Mouse (Mus musculus) liver, embryonic 11.5 days (tissue): ENCODE data around the gene Pgbd1. TPM values are rescaled to one million over a fixed set of nuclear protein-coding genes. Genes with fewer than 3 reads are reported as not detected.
A peak's percentile ranks its signal among the peaks of the same experiment; 100 is the strongest.

Experiments used
- ATAC-seq: fragments of 200-750 bp; cut with Nextera tagmentation; replicated peaks from 2 replicates; pipeline ENCODE4 v1.8.0; 2017; ENCODE audit warnings: moderate number of reproducible peaks, mild to moderate bottlenecking, moderate TSS enrichment, moderate library complexity; ENCODE audit not compliant: low FRiP score
- DNase-seq: peaks from one replicate; pipeline ENCODE4 v3.0.0-alpha.2; 2017; ENCODE audit warnings: low spot score
- H3K27ac ChIP-seq: fragments of 300-500 bp; sonication (generic); 2 replicates; pipeline ENCODE4 v1.5.1; 2014; ENCODE audit warnings: mild to moderate bottlenecking, low read depth, low read length, control low read depth
- H3K27me3 ChIP-seq: fragments of 300-500 bp; sonication (generic); replicated peaks from 2 replicates; pipeline ENCODE4 v1.6.1; 2014; ENCODE audit warnings: low read length, mixed read lengths; ENCODE audit not compliant: control insufficient read depth, insufficient read depth
- H3K36me3 ChIP-seq: fragments of 300-500 bp; sonication (generic); 2 replicates; pipeline ENCODE4 v1.6.1; 2014; ENCODE audit warnings: mild to moderate bottlenecking, low read length, moderate library complexity, mixed read lengths; ENCODE audit not compliant: control insufficient read depth, insufficient read depth
- H3K4me1 ChIP-seq: fragments of 300-500 bp; sonication (generic); replicated peaks from 2 replicates; pipeline ENCODE4 v1.6.1; 2014; ENCODE audit warnings: low read length, mixed read lengths; ENCODE audit not compliant: control insufficient read depth, insufficient read depth
- H3K4me2 ChIP-seq: fragments of 300-500 bp; sonication (generic); 2 replicates; pipeline ENCODE4 v1.6.1; 2014; ENCODE audit warnings: mild to moderate bottlenecking, control low read depth, moderate library complexity
- H3K4me3 ChIP-seq: fragments of 300-500 bp; sonication (generic); 2 replicates; pipeline ENCODE4 v1.5.1; 2014; ENCODE audit warnings: low read depth, low read length, control low read depth
- H3K9ac ChIP-seq: fragments of 300-500 bp; sonication (generic); 2 replicates; pipeline ENCODE4 v1.6.1; 2014; ENCODE audit warnings: low read depth, low read length, control low read depth
- H3K9me3 ChIP-seq: fragments of 300-500 bp; sonication (generic); 2 replicates; pipeline ENCODE4 v1.6.1; 2016; ENCODE audit warnings: low read length, inconsistent platforms, mixed read lengths; ENCODE audit not compliant: control insufficient read depth
- WGBS: fragments of 180-500 bp; shearing (Covaris S2); extraction: QIAGEN DNeasy Blood & Tissue Kit; methylation state at CpG from one replicate; pipeline ENCODE4 v1.1.7; 2014; 5-methylcytosine and 5-hydroxymethylcytosine counted together
- polyA plus RNA-seq: library from polyadenylated mRNA; unstranded; fragments of >200 nt; fragmentation: Nextera tagmentation; extraction: Ambion mirVana; gene quantifications from 2 replicates; pipeline ENCODE4 v1.2.1, GENCODE M21; 2014

Pgbd1 gene
- polyA plus RNA-seq, 1 experiment from 2014 or later = 2.8 TPM

GRCm38 (mm10) chr13:21456347-21456746 lies 15.5 kb upstream of the Pgbd1 start:
- H3K27me3 ChIP-seq = peaks cover 4% of the 10 kb centered on the region
- no peak overlapping the region for H3K27ac ChIP-seq
- no peak overlapping the region for H3K9ac ChIP-seq
- ATAC-seq (no peak), DNase-seq (no peak)
- no peaks in the 10 kb centered on the region for H3K9me3 ChIP-seq
- 14% methylated on average over 4 of the region's 4 CpGs for WGBS
- 0 out of 2 replicates have a peak, but pooled peaks cover 3% of the 10 kb centered on the region for H3K4me1 ChIP-seq
- no peaks in the 10 kb centered on the region for H3K36me3 ChIP-seq
- H3K4me3 ChIP-seq = no peak overlapping the region
- no peak overlapping the region for H3K4me2 ChIP-seq

DNA sequence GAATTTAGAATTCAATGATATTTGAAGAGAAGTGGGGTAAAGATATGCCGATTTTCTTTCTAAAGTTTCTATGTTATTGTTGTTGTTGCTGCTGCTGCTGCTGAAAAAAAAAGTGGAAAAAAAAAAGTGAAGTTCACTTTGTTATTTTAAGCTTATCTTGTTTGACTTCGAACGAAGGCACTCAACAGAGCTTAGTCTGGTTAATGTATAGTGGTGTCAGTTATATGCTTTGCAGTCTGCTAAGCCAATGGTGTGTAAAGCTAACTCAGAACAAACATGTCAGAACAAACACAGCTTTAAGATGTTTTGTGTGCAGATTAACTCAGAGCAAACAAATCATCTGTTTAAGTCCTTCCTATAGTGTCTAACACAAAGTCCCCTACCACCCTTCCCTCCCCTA lies 13.3 kb upstream of the Pgbd1 start:
- H3K27me3 ChIP-seq = peaks cover 4% of the 10 kb centered on the region
- H3K4me2 ChIP-seq = peak overlapping the region; percentile 83
- H3K9ac ChIP-seq = no peak overlapping the region
- ATAC-seq (peak; percentile 53; the same call in 1 of the 2 replicates), DNase-seq (no peak)
- H3K4me1 ChIP-seq = 0 out of 2 replicates have a peak, but pooled peaks cover 3% of the 10 kb centered on the region
- H3K9me3 ChIP-seq = no peaks in the 10 kb centered on the region
- 71% methylated on average over 3 of the region's 3 CpGs for WGBS
- H3K4me3 ChIP-seq = no peak overlapping the region; the same call in 1 of the 2 replicates
- no peaks in the 10 kb centered on the region for H3K36me3 ChIP-seq
- H3K27ac ChIP-seq = no peak overlapping the region

- Histone ChIP-seq H3K9me3 (no peaks in the 10 kb centered on the region), H3K27ac (peak within 1 kb of the TSS; percentile 67), H3K36me3 (no peaks in the 10 kb centered on the region), H3K4me2 (peak within 1 kb of the TSS; percentile 83), H3K27me3 (peaks cover 4% of the 10 kb centered on the region), H3K4me1 (0 out of 2 replicates have a peak, but pooled peaks cover 3% of the 10 kb centered on the region), H3K4me3 (peak within 1 kb of the TSS; percentile 75), H3K9ac (peak within 1 kb of the TSS; percentile 69)
- under 1% methylated on average over 23 of the region's 23 CpGs for WGBS
- DNase-seq = peak; percentile 84
- ATAC-seq = peak; percentile 75
Measured at GRCm38 (mm10) chr13:21453449-21453848, 12.6 kb upstream of the Pgbd1 start, which contains the start of gene Zscan26. Gene Zscan26 (minus strand): TSS chr13:21453730.

GRCm38 (mm10) chr13:21453042-21453441 lies 12.2 kb upstream of the Pgbd1 start:
- H3K4me3 ChIP-seq = peak overlapping the region; percentile 75
- H3K27ac ChIP-seq = no peak overlapping the region
- peak overlapping the region; percentile 69 for H3K9ac ChIP-seq
- 0 out of 2 replicates have a peak, but pooled peaks cover 3% of the 10 kb centered on the region for H3K4me1 ChIP-seq
- H3K27me3 ChIP-seq = peaks cover 4% of the 10 kb centered on the region
- H3K9me3 ChIP-seq = no peaks in the 10 kb centered on the region
- peak overlapping the region; percentile 83 for H3K4me2 ChIP-seq
- 2% methylated on average over 13 of the region's 13 CpGs for WGBS
- ATAC-seq (no peak), DNase-seq (no peak)
- H3K36me3 ChIP-seq = no peaks in the 10 kb centered on the region

GRCm38 (mm10) chr13:21447856-21448614 lies 7.2 kb upstream of the Pgbd1 start:
- Histone ChIP-seq H3K4me1 (0 out of 2 replicates have a peak, but pooled peaks cover 3% of the 10 kb centered on the region), H3K27me3 (no peaks in the 10 kb centered on the region), H3K4me2 (no peak overlapping the region), H3K9me3 (no peaks in the 10 kb centered on the region), H3K4me3 (no peak overlapping the region), H3K27ac (no peak overlapping the region), H3K9ac (no peak overlapping the region), H3K36me3 (peaks cover 11% of the 10 kb centered on the region)
- 74% methylated on average over 16 of the region's 16 CpGs for WGBS
- no peak for DNase-seq
- no peak for ATAC-seq

DNA sequence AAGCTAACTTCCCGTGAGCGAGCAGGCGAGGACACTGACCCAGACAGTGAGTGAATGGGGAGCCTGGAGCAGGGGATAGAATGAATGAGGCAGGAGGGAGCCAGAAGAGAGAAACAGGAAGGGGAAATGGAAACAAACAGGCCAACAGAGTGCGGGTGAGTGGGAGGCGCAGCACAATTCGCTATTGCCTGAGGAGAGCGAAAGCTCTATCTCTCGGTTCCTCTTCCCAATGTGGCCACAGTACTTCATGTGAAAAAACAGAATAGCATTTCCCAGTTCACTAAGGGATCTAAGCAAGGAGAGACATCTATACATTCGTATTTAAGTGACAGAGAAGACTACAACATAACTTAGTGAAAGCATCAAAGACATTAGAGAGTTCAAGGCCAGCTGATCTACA lies 5.9 kb upstream of the Pgbd1 start:
- Histone ChIP-seq H3K4me1 (no peaks in the 10 kb centered on the region), H3K27me3 (no peaks in the 10 kb centered on the region), H3K9ac (no peak overlapping the region), H3K9me3 (no peaks in the 10 kb centered on the region), H3K4me2 (no peak overlapping the region), H3K27ac (no peak overlapping the region), H3K36me3 (peaks cover 11% of the 10 kb centered on the region), H3K4me3 (no peak overlapping the region)
- ATAC-seq (no peak), DNase-seq (no peak)
- WGBS = 85% methylated on average over 9 of the region's 9 CpGs

- Histone ChIP-seq H3K4me3 (peak overlapping the region; percentile 55), H3K36me3 (peaks cover 9% of the 10 kb centered on the region), H3K4me1 (peaks cover 5% of the 10 kb centered on the region), H3K27me3 (no peaks in the 10 kb centered on the region), H3K4me2 (peak overlapping the region; percentile 93), H3K27ac (no peak overlapping the region), H3K9ac (peak overlapping the region; percentile 71), H3K9me3 (no peaks in the 10 kb centered on the region)
- no peak for DNase-seq
- 16% methylated on average over 10 of the region's 10 CpGs for WGBS
- ATAC-seq = peak; percentile 27; the same call in 1 of the 2 replicates
Measured at GRCm38 (mm10) chr13:21441207-21441572, 332 bp upstream of the Pgbd1 start.

DNA sequence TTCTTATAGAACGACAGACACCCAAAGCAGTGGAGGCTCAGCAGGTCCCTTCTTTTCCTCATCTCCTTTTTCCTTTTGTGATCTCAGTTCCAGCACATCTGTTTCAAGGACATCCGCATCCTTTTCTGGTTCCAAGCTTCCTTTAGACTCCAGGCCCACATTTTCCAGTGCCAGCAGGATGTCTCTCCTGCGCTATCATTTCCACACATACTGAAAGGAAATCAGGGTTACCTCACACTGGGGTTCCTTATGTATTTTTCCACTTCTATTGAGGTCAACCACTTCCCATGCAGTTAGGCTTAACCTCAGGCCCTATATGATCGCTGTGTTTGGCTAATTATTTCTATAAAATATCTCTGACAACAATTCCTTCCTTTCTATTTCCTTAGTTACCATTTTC lies 5.4 kb downstream of the Pgbd1 start:
- DNase-seq = no peak
- no peak overlapping the region for H3K9ac ChIP-seq
- no peak overlapping the region for H3K27ac ChIP-seq
- no peak for ATAC-seq
- H3K27me3 ChIP-seq = no peaks in the 10 kb centered on the region
- WGBS = 72% methylated on average over 4 of the region's 4 CpGs
- no peak overlapping the region for H3K4me3 ChIP-seq
- no peaks in the 10 kb centered on the region for H3K9me3 ChIP-seq
- H3K4me1 ChIP-seq = peaks cover 5% of the 10 kb centered on the region
- H3K4me2 ChIP-seq = no peak overlapping the region
- H3K36me3 ChIP-seq = no peaks in the 10 kb centered on the region

DNA sequence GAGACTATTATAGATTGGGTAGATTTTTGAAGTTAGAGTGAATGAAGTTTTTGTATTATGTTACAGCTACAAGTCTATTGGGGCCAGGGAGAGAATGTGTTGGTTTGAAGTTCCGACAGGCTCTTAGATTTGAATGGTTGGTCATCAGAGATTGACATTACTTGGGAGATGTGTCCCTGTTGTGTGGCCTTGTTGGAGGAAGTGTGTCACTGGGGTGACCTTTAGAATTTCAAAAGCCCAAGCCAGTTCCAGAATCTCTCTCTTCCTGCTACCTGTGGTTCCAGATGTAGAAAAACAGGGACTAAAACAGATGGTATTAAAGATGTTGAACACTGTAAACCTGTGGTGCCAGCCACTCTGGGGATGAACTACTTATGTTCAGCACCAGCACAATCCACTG lies 13.2 kb downstream of the Pgbd1 start:
- no peak for ATAC-seq
- WGBS = 94% methylated on average over 1 of the region's 1 CpGs

More for the DNA sequence above, 13.2 kb downstream of the Pgbd1 start:
- no peak overlapping the region for H3K9ac ChIP-seq
- no peak overlapping the region for H3K4me2 ChIP-seq
- H3K4me3 ChIP-seq = no peak overlapping the region
- no peaks in the 10 kb centered on the region for H3K36me3 ChIP-seq
- H3K4me1 ChIP-seq = no peaks in the 10 kb centered on the region
- no peaks in the 10 kb centered on the region for H3K9me3 ChIP-seq
- H3K27ac ChIP-seq = no peak overlapping the region
- H3K27me3 ChIP-seq = no peaks in the 10 kb centered on the region
- no peak for DNase-seq
